Mouse (Mus musculus): ENCODE data around the gene Astn1. TPM values are rescaled to one million over a fixed set of nuclear protein-coding genes. Genes with fewer than 3 reads are reported as not detected.

Astn1 gene
- polyA plus RNA-seq, 1 experiment from 2014 or later, result 0.33 TPM

DNA sequence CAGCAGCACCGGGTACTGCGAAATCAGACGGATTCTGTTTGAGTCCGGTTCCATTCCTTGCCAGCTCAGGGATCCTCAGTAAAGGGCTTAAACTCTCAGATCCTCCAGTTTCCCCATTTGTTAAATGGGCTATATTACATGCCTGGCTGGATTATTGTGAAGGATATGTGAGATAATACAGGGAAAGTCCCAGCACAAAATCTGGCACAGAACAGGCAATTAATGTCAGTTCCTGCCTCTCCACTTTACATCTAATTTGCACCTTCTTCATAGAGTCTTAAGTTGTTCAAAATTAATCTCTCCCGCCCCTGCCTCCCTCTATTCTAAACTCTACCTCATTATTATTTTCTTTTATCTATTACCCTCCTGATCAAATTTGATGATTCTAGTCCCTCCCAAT lies 211.1 kb downstream of the Astn1 start:
- no peak overlapping the region for H3K4me3 ChIP-seq (ENCODE audit: low read length)
- H3K9ac ChIP-seq (ENCODE audit: low read length), result no peak overlapping the region
- H3K4me1 ChIP-seq (replicated peaks; ENCODE audit: control insufficient read depth, insufficient read depth, low read length), result no peaks in the 10 kb centered on the region
- no peaks in the 10 kb centered on the region for H3K36me3 ChIP-seq (ENCODE audit: control insufficient read depth, insufficient read depth, low read length)
- no peaks in the 10 kb centered on the region for H3K27me3 ChIP-seq (ENCODE audit: control insufficient read depth, insufficient read depth, low read depth, low read length)
- H3K4me2 ChIP-seq (ENCODE audit: low read depth, low read length), result no peak overlapping the region
- H3K27ac ChIP-seq (ENCODE audit: low read length), result no peak overlapping the region
- H3K9me3 ChIP-seq (ENCODE audit: control insufficient read depth, low read length), result no peaks in the 10 kb centered on the region
- ATAC-seq (ENCODE audit: low read depth), result no peak
- WGBS, result 87% methylated on average over 5 of the region's 5 CpGs

DNA sequence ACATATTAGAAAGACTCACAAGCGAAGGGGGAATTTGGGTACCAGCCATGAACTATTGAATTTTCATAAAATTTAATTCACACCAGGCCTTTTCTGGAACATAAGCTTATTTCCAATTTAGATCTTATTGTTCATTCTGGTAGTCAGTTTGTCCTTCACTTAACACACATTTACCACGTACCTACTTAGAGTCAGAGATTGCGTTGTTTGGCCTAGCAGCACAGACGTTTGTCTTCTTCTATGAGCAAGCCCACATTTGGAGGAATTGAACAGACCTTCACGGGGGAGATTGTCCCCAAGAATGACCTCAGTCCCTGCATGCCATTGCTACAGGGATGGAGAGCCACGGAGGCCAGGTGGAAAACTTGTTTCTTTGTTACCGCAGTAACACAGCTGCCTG lies 211.5 kb downstream of the Astn1 start:
- Histone ChIP-seq H3K36me3 (ENCODE audit: control insufficient read depth, insufficient read depth, low read length) (no peaks in the 10 kb centered on the region), H3K4me2 (ENCODE audit: low read depth, low read length) (no peak overlapping the region), H3K9me3 (ENCODE audit: control insufficient read depth, low read length) (no peaks in the 10 kb centered on the region), H3K4me1 (replicated peaks; ENCODE audit: control insufficient read depth, insufficient read depth, low read length) (no peaks in the 10 kb centered on the region), H3K4me3 (ENCODE audit: low read length) (no peak overlapping the region), H3K27me3 (ENCODE audit: control insufficient read depth, insufficient read depth, low read depth, low read length) (no peaks in the 10 kb centered on the region), H3K27ac (ENCODE audit: low read length) (no peak overlapping the region), H3K9ac (ENCODE audit: low read length) (no peak overlapping the region)
- no peak for ATAC-seq (ENCODE audit: low read depth)
- WGBS, result 80% methylated on average over 7 of the region's 7 CpGs

DNA sequence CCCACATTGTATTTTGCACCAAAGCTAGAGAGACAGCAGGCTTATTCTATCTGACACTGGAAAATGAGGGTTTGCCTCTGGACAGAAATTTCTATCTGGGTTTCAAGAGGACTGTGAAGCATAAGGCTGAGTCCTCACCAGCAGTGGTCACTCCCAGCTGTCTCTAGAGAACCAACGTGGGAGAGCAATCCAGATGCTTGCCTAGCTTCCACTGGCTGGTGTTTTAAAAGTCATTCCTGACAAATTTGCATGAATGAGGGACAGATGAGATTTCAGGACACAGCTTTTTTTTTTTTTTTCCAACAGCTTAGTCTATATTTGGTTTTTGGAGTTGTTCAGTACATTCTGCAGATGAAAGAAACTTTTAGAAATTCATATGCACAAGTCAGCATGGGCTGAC lies 213.9 kb downstream of the Astn1 start:
- H3K4me3 ChIP-seq (ENCODE audit: low read length), result no peak overlapping the region
- H3K36me3 ChIP-seq (ENCODE audit: control insufficient read depth, insufficient read depth, low read length), result no peaks in the 10 kb centered on the region
- H3K9ac ChIP-seq (ENCODE audit: low read length), result no peak overlapping the region
- no peak overlapping the region for H3K4me2 ChIP-seq (ENCODE audit: low read depth, low read length)
- H3K27me3 ChIP-seq (ENCODE audit: control insufficient read depth, insufficient read depth, low read depth, low read length), result no peaks in the 10 kb centered on the region
- H3K9me3 ChIP-seq (ENCODE audit: control insufficient read depth, low read length), result no peaks in the 10 kb centered on the region
- H3K4me1 ChIP-seq (replicated peaks; ENCODE audit: control insufficient read depth, insufficient read depth, low read length), result no peaks in the 10 kb centered on the region
- H3K27ac ChIP-seq (ENCODE audit: low read length), result no peak overlapping the region
- WGBS, result 40% methylated on average over 1 of the region's 1 CpGs
- ATAC-seq (ENCODE audit: low read depth), result no peak

DNA sequence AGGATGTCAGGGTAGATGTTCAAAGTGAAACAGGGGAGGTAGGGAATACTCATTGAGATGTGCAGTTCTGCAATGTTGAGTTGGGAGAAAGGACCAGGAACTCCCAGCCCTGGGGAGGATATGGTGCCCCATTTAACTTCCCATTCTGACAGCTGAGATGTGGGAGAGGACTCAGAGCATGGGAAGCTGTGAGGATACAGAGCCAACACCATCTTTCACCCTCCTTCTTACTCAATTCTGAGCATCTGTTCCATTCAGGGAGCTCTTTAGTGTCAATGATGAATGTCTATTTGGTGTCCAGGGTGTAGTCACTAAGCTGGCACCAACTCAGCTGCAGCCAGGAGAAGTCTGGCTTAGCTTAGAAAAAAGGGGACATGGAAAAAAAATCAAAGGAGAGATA lies 219.7 kb downstream of the Astn1 start:
- Histone ChIP-seq H3K9ac (ENCODE audit: low read length) (no peak overlapping the region), H3K4me2 (ENCODE audit: low read depth, low read length) (no peak overlapping the region), H3K4me3 (ENCODE audit: low read length) (no peak overlapping the region), H3K4me1 (replicated peaks; ENCODE audit: control insufficient read depth, insufficient read depth, low read length) (no peaks in the 10 kb centered on the region), H3K36me3 (ENCODE audit: control insufficient read depth, insufficient read depth, low read length) (no peaks in the 10 kb centered on the region), H3K27ac (ENCODE audit: low read length) (no peak overlapping the region), H3K27me3 (ENCODE audit: control insufficient read depth, insufficient read depth, low read depth, low read length) (no peaks in the 10 kb centered on the region), H3K9me3 (ENCODE audit: control insufficient read depth, low read length) (no peaks in the 10 kb centered on the region)
- ATAC-seq (ENCODE audit: low read depth), result no peak

DNA sequence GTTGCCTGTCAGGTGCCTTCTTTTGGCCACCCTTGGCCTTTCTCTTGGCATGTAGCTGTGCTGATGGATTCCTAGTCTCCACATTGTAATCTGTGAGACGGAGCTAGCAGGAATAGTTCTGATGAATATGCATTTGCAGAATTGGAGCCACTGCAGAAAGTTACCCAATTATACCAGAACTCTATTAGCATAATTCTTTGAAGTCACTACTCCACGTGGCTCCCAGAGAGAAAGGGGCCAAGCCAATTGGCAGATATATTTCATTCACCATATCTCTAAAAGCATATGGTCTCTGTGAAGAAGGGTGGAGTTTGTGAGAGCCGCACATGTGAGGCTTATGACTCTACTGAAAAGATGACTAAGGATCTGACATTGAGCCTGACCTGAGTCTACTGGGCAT lies 226.8 kb downstream of the Astn1 start:
- H3K9me3 ChIP-seq (ENCODE audit: control insufficient read depth, low read length), result no peaks in the 10 kb centered on the region

DNA sequence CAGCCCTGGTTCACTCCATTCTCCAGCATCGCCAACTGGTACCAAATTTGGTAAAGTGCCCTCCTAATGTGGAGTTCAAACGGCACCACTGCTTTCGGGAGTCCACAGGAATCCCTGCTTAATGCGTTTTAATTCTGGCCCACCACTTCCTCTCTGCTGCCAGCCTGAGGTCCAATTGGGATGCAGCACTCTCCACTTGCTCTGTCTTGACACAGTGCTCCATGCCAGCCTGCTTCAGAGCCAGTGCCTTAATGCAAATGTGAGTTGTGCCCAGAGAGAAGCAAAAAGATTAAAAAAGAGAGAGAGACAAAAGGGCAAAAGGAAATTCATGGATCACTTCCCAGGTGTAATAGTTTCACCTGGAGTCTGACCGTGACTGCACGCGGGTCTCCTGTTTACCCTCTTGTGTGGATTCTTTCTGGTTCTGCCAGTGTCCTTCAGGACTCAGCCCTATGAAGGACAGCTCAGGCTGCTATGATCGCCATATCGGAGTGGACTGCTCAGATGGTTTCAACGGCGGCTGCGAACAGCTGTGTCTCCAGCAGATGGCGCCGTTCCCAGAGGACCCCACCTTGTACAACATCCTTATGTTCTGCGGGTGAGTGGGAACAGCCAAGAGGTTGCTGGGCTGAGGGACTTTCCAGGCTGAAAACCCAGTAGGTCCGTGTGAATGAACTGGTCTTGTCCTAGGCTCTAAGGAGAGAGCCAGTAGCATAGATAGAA lies 234.8 kb downstream of the Astn1 start:
- H3K27me3 ChIP-seq (ENCODE audit: control insufficient read depth, insufficient read depth, low read depth, low read length), result no peaks in the 10 kb centered on the region
- peak; percentile 36; the same call in 1 of the 2 replicates for ATAC-seq (ENCODE audit: low read depth)
- WGBS, result 29% methylated on average over 16 of the region's 16 CpGs

More for the DNA sequence above, 226.8 kb downstream of the Astn1 start:
- Histone ChIP-seq H3K4me2 (ENCODE audit: low read depth, low read length) (no peak overlapping the region), H3K4me1 (replicated peaks; ENCODE audit: control insufficient read depth, insufficient read depth, low read length) (no peaks in the 10 kb centered on the region), H3K4me3 (ENCODE audit: low read length) (no peak overlapping the region), H3K27ac (ENCODE audit: low read length) (no peak overlapping the region), H3K36me3 (ENCODE audit: control insufficient read depth, insufficient read depth, low read length) (no peaks in the 10 kb centered on the region), H3K27me3 (ENCODE audit: control insufficient read depth, insufficient read depth, low read depth, low read length) (no peaks in the 10 kb centered on the region), H3K9ac (ENCODE audit: low read length) (no peak overlapping the region)
- no peak for ATAC-seq (ENCODE audit: low read depth)
- 85% methylated on average over 3 of the region's 3 CpGs for WGBS

DNA sequence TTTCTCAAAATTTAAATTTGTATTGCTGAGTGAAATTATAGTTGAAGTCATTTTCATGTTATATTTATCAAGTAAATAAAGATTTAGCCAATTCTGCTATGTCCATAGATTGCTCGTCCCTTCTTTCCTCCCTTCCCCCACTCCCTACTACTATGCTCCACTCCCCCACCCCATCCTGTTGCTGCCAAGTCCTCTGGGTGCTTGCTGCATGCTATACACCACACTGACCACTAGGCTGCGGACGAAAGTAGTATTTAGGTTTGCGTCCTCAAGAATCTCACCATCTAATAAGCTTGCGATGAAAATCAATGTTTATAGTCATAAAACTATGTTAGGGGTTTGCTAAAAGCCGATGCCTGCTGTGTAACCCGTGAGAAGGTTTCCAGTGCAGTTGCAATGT lies 235.9 kb downstream of the Astn1 start:
- H3K27ac ChIP-seq (ENCODE audit: low read length), result no peak overlapping the region
- no peak overlapping the region for H3K4me2 ChIP-seq (ENCODE audit: low read depth, low read length)
- H3K4me1 ChIP-seq (replicated peaks; ENCODE audit: control insufficient read depth, insufficient read depth, low read length), result no peaks in the 10 kb centered on the region
- no peaks in the 10 kb centered on the region for H3K27me3 ChIP-seq (ENCODE audit: control insufficient read depth, insufficient read depth, low read depth, low read length)
- no peak for ATAC-seq (ENCODE audit: low read depth)
- H3K9me3 ChIP-seq (ENCODE audit: control insufficient read depth, low read length), result no peaks in the 10 kb centered on the region
- 75% methylated on average over 7 of the region's 7 CpGs for WGBS
- no peak overlapping the region for H3K9ac ChIP-seq (ENCODE audit: low read length)
- H3K36me3 ChIP-seq (ENCODE audit: control insufficient read depth, insufficient read depth, low read length), result no peaks in the 10 kb centered on the region
- no peak overlapping the region for H3K4me3 ChIP-seq (ENCODE audit: low read length)

More for the DNA sequence above, 234.8 kb downstream of the Astn1 start:
- H3K4me3 ChIP-seq (ENCODE audit: low read length), result no peak overlapping the region
- no peaks in the 10 kb centered on the region for H3K36me3 ChIP-seq (ENCODE audit: control insufficient read depth, insufficient read depth, low read length)
- no peak overlapping the region for H3K4me2 ChIP-seq (ENCODE audit: low read depth, low read length)
- no peak overlapping the region for H3K9ac ChIP-seq (ENCODE audit: low read length)
- no peaks in the 10 kb centered on the region for H3K4me1 ChIP-seq (replicated peaks; ENCODE audit: control insufficient read depth, insufficient read depth, low read length)
- H3K27ac ChIP-seq (ENCODE audit: low read length), result no peak overlapping the region
- no peaks in the 10 kb centered on the region for H3K9me3 ChIP-seq (ENCODE audit: control insufficient read depth, low read length)

DNA sequence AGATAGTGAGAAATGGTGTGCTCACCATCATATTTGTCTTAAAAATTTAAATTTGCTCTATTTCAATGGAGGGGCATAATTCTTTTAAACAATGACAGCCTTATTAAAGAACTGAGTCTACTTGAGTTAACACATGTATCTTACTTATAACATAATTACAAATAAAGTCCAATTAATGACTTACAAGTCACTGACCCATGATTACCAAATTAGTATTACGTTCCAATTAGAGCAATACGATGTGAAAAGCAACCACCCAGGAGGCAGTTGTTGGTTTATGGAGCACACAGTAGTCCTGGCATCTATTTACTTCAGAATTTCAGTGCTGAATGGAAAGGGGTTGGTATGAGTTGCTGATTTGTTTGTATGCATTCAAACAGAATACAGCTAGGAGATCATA lies 237.4 kb downstream of the Astn1 start:
- no peaks in the 10 kb centered on the region for H3K27me3 ChIP-seq (ENCODE audit: control insufficient read depth, insufficient read depth, low read depth, low read length)
- no peaks in the 10 kb centered on the region for H3K4me1 ChIP-seq (replicated peaks; ENCODE audit: control insufficient read depth, insufficient read depth, low read length)
- no peak overlapping the region for H3K9ac ChIP-seq (ENCODE audit: low read length)
- H3K27ac ChIP-seq (ENCODE audit: low read length), result no peak overlapping the region
- WGBS, result 87% methylated on average over 2 of the region's 2 CpGs
- no peak for ATAC-seq (ENCODE audit: low read depth)
- no peak overlapping the region for H3K4me2 ChIP-seq (ENCODE audit: low read depth, low read length)
- H3K9me3 ChIP-seq (ENCODE audit: control insufficient read depth, low read length), result no peaks in the 10 kb centered on the region
- H3K4me3 ChIP-seq (ENCODE audit: low read length), result no peak overlapping the region
- no peaks in the 10 kb centered on the region for H3K36me3 ChIP-seq (ENCODE audit: control insufficient read depth, insufficient read depth, low read length)

DNA sequence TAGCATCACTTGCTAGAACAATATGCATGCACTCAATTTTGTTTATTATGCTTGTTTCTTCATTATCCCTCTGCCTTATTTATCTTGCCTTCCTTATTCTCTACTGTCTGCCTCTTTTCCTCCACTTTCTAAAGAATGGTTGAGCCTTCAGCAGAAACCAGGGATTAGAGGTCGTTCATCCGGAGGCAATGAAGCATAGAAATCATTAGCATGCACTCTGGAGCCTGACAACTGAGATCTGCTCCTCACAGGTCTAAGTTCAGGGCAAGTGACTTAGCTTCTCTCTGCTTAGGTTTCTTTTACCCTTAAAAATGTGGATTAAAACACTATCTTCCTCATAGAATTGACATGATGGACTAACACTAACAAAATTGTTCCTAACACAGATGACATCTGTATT lies 241.0 kb downstream of the Astn1 start:
- Histone ChIP-seq H3K36me3 (ENCODE audit: control insufficient read depth, insufficient read depth, low read length) (no peaks in the 10 kb centered on the region), H3K9me3 (ENCODE audit: control insufficient read depth, low read length) (no peaks in the 10 kb centered on the region), H3K27me3 (ENCODE audit: control insufficient read depth, insufficient read depth, low read depth, low read length) (no peaks in the 10 kb centered on the region), H3K4me2 (ENCODE audit: low read depth, low read length) (no peak overlapping the region), H3K4me3 (ENCODE audit: low read length) (no peak overlapping the region), H3K27ac (ENCODE audit: low read length) (no peak overlapping the region), H3K4me1 (replicated peaks; ENCODE audit: control insufficient read depth, insufficient read depth, low read length) (no peaks in the 10 kb centered on the region), H3K9ac (ENCODE audit: low read length) (no peak overlapping the region)
- 53% methylated on average over 2 of the region's 2 CpGs for WGBS
- ATAC-seq (ENCODE audit: low read depth), result no peak

DNA sequence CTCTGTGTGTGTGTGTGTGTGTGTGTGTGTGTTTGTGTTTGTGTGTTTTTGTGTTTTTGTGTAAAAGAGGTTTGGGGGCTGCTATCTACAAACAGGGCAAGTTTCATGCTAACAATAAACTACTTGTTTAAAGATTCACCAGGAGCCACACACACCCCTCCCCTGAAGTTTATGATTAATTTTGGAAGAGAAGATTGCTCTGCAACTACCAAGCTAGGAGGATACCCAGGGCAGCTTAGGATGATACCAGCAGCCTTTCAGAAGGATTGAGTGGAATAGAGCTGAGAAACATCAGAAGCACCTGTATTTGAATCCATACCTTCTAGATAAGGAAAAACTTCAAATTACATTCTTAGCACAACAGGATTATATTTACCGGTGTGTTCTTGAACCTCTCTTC lies 242.1 kb downstream of the Astn1 start:
- Histone ChIP-seq H3K27ac (ENCODE audit: low read length) (no peak overlapping the region), H3K36me3 (ENCODE audit: control insufficient read depth, insufficient read depth, low read length) (no peaks in the 10 kb centered on the region), H3K4me2 (ENCODE audit: low read depth, low read length) (no peak overlapping the region), H3K4me3 (ENCODE audit: low read length) (no peak overlapping the region), H3K9ac (ENCODE audit: low read length) (no peak overlapping the region), H3K9me3 (ENCODE audit: control insufficient read depth, low read length) (no peaks in the 10 kb centered on the region), H3K27me3 (ENCODE audit: control insufficient read depth, insufficient read depth, low read depth, low read length) (no peaks in the 10 kb centered on the region), H3K4me1 (replicated peaks; ENCODE audit: control insufficient read depth, insufficient read depth, low read length) (no peaks in the 10 kb centered on the region)
- WGBS, result 97% methylated on average over 1 of the region's 1 CpGs
- no peak for ATAC-seq (ENCODE audit: low read depth)
